Mouse (Mus musculus): Measurements from ENCODE around the gene Tiam1. TPM values are rescaled to one million over a fixed set of nuclear protein-coding genes. Genes with fewer than 3 reads are reported as not detected.

The Tiam1 gene
- 3.3 and 3.5 TPM in 2 replicates for polyA plus RNA-seq (2012; rRNA removed; ENCODE audit: low replicate concordance)

DNA sequence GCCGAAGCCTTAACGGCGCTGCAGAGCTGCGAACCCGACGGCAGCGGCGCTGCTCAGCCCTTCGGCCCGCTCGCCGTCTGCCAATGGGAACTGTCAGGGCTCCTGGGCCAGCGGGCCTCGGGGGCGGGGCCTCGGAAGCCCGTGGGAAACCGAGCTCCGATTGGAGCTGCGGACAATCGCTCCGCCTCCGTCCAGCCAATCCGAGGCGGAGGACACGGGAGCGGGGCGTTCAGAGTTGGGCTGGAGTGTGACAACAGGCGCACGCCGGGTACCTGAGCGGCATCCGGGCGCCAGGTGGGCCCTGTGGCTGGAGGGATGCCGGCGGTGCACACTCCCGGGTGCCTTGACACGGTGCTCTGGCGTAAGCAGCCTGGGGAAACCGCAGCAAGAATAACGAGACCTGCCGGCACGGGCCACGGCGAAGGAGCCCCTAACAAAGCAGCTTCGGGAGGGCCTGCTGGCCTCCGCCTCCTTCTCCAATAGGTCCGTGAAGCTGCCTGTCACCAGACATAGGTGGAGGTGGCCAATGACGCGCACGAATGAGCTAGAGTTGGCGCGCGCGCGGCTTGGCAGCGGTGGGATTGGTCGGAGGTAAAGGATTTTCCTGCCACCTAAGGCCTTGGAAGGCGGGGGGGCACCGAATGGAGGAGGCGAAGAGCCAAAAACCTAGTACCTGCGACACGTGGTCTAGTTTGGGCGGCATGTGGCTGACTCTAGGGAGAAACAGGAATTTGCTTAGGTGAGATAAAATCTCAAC lies at the start of gene Tiam1:
Gene Tiam1, minus strand, starts transcription at position 10 of the 757 bp plus-strand sequence.

Other genes starting within 250 kb of the Tiam1 start
- 605 and 744 TPM in 2 replicates for gene Sod1, start 77.0 kb upstream of the Tiam1 start, polyA plus RNA-seq (2012; rRNA removed; ENCODE audit: low replicate concordance)
- 33.3 and 44.6 TPM in 2 replicates for gene Scaf4, start 140.7 kb upstream of the Tiam1 start, polyA plus RNA-seq (2012; rRNA removed; ENCODE audit: low replicate concordance)
- gene Hunk, start 242.2 kb upstream of the Tiam1 start, polyA plus RNA-seq (2012; rRNA removed; ENCODE audit: low replicate concordance) = 0.34 and 5.7 TPM in 2 replicates

Measured in subcutaneous adipose tissue, adult 2 months (tissue).